Mouse (Mus musculus) kidney, postnatal 14 days (tissue): ENCODE measurements at regions not wholly inside any gene's neighbourhood (a gene's known extent, or its start where the extent isn't known, plus 50 kb on each side); places are given as distances from the start of the nearest gene placed in this dataset.

ENCODE experiments used
- DNase-seq: peaks from one replicate; pipeline ENCODE4 v3.0.0; 2022; ENCODE audit warnings: mixed read lengths

- DNase-seq = no peak
These were observed 56.0 kb downstream of the Foxf2 start for GRCm38 (mm10) chr13:31681571-31681970.

GRCm38 (mm10) chr13:31683311-31683710 lies 57.7 kb downstream of the Foxf2 start:
- DNase-seq = no peak

- peak; percentile 2 for DNase-seq
These were observed 62.9 kb downstream of the Foxf2 start for GRCm38 (mm10) chr13:31688531-31688930.

DNA sequence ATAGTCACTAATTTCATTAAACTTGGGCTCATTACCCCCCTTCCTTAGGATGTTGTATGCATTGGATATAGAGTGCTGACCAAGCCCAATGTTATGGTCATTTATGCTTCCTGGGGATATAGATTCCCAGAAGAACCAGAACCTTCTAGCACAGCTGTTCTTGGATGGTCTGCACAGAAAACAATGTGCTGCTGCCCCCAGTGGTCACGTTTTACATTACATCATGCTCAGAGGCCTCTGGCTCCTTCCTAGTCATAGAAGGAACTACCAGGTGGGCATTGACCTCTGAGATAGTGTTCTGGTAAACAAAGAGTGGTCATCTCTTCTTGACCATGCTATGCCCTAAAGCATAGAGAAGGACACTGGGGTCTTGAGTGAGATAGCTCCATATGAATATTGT lies 63.7 kb downstream of the Foxf2 start:
- DNase-seq = peak; percentile 9

DNA sequence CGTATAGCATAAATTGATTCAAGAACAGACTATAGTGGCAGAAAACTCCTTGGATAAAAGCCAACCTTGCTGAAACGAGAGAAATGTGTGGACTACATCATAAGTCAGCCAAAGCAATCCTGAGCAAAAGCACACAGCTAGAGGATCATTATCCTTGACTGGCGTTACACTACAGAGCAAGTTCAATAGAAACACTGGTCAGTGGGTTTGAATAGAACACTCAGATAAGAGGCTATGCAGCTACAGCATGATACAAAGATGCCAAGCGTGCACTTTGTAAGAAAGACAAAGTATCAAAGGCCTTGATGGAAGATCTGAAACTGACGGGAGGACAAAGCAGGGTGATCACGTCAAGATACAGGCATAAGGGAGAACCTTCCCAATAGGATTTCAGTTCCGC lies 70.1 kb downstream of the Foxf2 start:
- DNase-seq = no peak

GRCm38 (mm10) chr13:31704199-31704598 lies 78.6 kb downstream of the Foxf2 start:
- DNase-seq = no peak

DNA sequence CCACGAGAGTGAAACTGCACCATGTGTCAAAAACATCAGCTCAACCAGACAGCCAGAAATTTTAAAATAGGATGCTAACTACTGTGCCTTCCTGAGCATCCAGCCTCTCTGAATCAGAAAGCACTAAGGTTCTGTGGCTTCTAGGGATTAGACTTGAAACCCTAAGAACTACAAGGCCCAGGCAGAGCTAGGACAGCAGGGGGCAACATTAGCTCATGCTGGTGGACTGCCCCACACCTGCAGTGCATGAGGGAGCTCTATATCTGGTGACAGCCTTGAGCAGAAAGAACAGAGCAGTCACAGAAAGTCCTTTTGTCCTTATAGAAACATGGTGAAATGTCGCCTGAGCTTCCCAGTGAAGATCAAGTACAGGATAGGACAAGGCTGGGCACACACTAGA lies 79.8 kb downstream of the Foxf2 start:
- peak; percentile 1 for DNase-seq

- DNase-seq = no peak
These were observed 85.1 kb downstream of the Foxf2 start for GRCm38 (mm10) chr13:31710681-31711080.

- no peak for DNase-seq
These were observed 90.1 kb downstream of the Foxf2 start for GRCm38 (mm10) chr13:31715683-31716082.

- no peak for DNase-seq
These were observed 89.7 kb upstream of the Foxc1 start for GRCm38 (mm10) chr13:31716771-31717170.

- DNase-seq = no peak
These were observed 85.7 kb upstream of the Foxc1 start for GRCm38 (mm10) chr13:31720731-31721130.

DNA sequence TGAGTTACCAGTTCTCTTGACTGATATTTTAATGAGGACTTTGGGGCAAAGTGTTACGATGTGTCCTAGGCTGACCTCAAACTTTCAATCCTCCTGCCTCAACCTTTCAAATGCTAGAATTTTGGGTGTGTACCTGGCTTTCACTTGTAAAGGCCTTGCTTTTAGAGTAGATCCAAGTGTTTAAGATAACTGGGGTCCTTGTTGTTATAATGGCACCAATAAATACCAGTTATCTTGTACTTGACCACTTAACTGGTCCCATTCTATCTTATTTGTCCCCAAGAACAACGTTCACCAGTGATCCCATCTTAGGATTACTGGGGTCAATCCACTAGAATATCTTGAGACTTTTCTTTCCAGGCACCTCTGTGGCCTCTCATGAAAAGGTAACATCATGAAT lies 77.6 kb upstream of the Foxc1 start:
- no peak for DNase-seq

- no peak for DNase-seq
These were observed 60.2 kb upstream of the Foxc1 start for GRCm38 (mm10) chr13:31746276-31746675.
